Comparison of ENCODE assay signal across 8 mouse cellular contexts in the genomic region with DNA sequence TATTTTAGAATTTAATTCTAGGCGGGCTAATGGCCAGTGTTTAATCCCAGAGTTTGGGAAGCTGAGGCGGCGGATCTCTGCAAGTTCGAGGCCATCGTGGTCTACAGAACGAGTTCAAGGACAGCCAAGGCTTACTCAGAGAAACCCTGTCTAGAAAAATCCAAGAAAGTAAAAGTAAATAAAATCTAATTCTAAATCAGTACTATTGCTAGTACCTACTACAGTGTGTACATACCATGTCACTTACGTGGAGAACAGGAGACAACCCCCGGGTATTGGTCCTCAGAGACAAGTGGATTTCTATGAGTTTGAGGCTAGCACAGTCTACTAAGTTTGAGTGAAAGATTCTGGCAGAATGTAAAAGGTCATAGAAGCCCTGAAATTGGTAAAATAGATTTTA. TPM values are rescaled to one million over a fixed set of nuclear protein-coding genes. Genes with fewer than 3 reads are reported as not detected.
A peak's percentile ranks its signal among the peaks of the same experiment; 100 is the strongest.
DNase-seq lines count a peak whose midpoint lies in the region; ATAC-seq and TF ChIP-seq lines count a peak whose summit lies in the region.

No protein-coding gene starts in this region.

- peak overlapping the region; percentile 65 for H3K4me2 ChIP-seq in heart, embryonic 15.5 days
- peak overlapping the region; percentile 62 for H3K4me2 ChIP-seq in forebrain, postnatal 0 days (ENCODE audit: low read depth)

- peak overlapping the region; percentile 85 for H3K9ac ChIP-seq in heart, embryonic 15.5 days
- H3K9ac ChIP-seq in forebrain, postnatal 0 days: peak overlapping the region; percentile 79

- H3K79me2 ChIP-seq in macrophage (ENCODE audit: inconsistent target): peaks cover 44% of the 10 kb centered on the region

- H3K4me1 ChIP-seq in heart, embryonic 15.5 days (replicated peaks): peaks cover 14% of the 10 kb centered on the region
- peaks cover 14% of the 10 kb centered on the region for H3K4me1 ChIP-seq in G1E (ENCODE audit: insufficient read depth, low read depth, low read length)
- peaks cover 12% of the 10 kb centered on the region for H3K4me1 ChIP-seq in forebrain, postnatal 0 days (ENCODE audit: insufficient read depth)

- peak overlapping the region; percentile 86 for H3K27ac ChIP-seq in heart, embryonic 15.5 days
- peak overlapping the region; percentile 96 for H3K27ac ChIP-seq in forebrain, postnatal 0 days (ENCODE audit: low read depth, low read length)
- H3K27ac ChIP-seq in macrophage: peak overlapping the region; percentile 69

- no peak for TF ChIP-seq CTCF in G1E (IDR thresholded peaks at IDR 0.05; ENCODE audit: low read depth, low read length)
- no peak for TF ChIP-seq CTCF in forebrain, postnatal 0 days (IDR thresholded peaks at IDR 0.05; ENCODE audit: low read depth)

- no peak for ATAC-seq in heart, embryonic 15.5 days (replicated peaks; ENCODE audit: insufficient number of reproducible peaks, insufficient read depth, low FRiP score, low read depth)
- ATAC-seq in G1E (ENCODE audit: extremely low read depth, insufficient number of reproducible peaks, low FRiP score, poor library complexity, severe bottlenecking): no peak
- no peak for ATAC-seq in forebrain, postnatal 0 days
- no peak for ATAC-seq in megakaryocyte-erythroid progenitor cell, adult 5-6 weeks (replicated peaks; ENCODE audit: low FRiP score, low TSS enrichment, poor library complexity, severe bottlenecking)
- no peak for ATAC-seq in megakaryocyte progenitor cell, adult 5-6 weeks (replicated peaks; ENCODE audit: poor library complexity)

- H3K9me3 ChIP-seq in heart, embryonic 15.5 days (replicated peaks): no peaks in the 10 kb centered on the region
- H3K9me3 ChIP-seq in G1E (replicated peaks): no peaks in the 10 kb centered on the region
- H3K9me3 ChIP-seq in forebrain, postnatal 0 days (ENCODE audit: low read length): no peaks in the 10 kb centered on the region

- 28% methylated on average over 8 of the region's 8 CpGs for WGBS in heart, embryonic 15.5 days
- 34% methylated on average over 8 of the region's 8 CpGs for WGBS in forebrain, postnatal 0 days
- WGBS in macrophage (ENCODE audit: missing documents): 40% methylated on average over 8 of the region's 8 CpGs

- no peak for DNase-seq in heart, adult 8-10 months (ENCODE audit: low spot score)
- no peak for DNase-seq in G1E (ENCODE audit: low spot score)
- DNase-seq in forebrain, postnatal 0 days: no peak
- DNase-seq in gastrocnemius, postnatal 25 days: no peak

- H3K36me3 ChIP-seq in heart, embryonic 15.5 days: peaks cover 16% of the 10 kb centered on the region
- H3K36me3 ChIP-seq in G1E (replicated peaks) (peaks cover 26% of the 10 kb centered on the region), macrophage (ENCODE audit: inconsistent target) (peaks cover 14% of the 10 kb centered on the region; the same call in 1 of the 2 replicates)
- peaks cover 10% of the 10 kb centered on the region for H3K36me3 ChIP-seq in forebrain, postnatal 0 days (ENCODE audit: insufficient read depth)

- H3K4me3 ChIP-seq in heart, embryonic 15.5 days: peak overlapping the region; percentile 78
- H3K4me3 ChIP-seq in G1E (ENCODE audit: low read depth, low read length) (peak overlapping the region; percentile 77), macrophage (ENCODE audit: inconsistent target) (peak overlapping the region; percentile 93)
- peak overlapping the region; percentile 80 for H3K4me3 ChIP-seq in forebrain, postnatal 0 days (ENCODE audit: low read depth, low read length)

- H3K27me3 ChIP-seq in heart, embryonic 15.5 days: no peaks in the 10 kb centered on the region
- H3K27me3 ChIP-seq in G1E (ENCODE audit: insufficient read depth, low read length): no peaks in the 10 kb centered on the region
- H3K27me3 ChIP-seq in forebrain, postnatal 0 days (ENCODE audit: insufficient read depth, low read length): no peaks in the 10 kb centered on the region

RNA-seq across cellular contexts. Expression of a gene that starts 0.5 kb away (rescaled TPM):
- 17.2 and 20.0 TPM in 2 replicates for polyA plus RNA-seq in heart, embryonic 15.5 days (2015; fragmentation: Nextera tagmentation; extraction: Ambion mirVana)
- 10 to 100 TPM in 3 of 4 experiments, 1 to 10 TPM in 1; 9.7 to 12.9 (median 11.9) TPM for total RNA-seq in heart, adult 8-10 months (2022)
- total RNA-seq in G1E (2014; fragmentation: Nextera tagmentation): 28.4 and 35.4 TPM in 2 replicates
- 38.6 and 43.8 TPM in 2 replicates for total RNA-seq in G1E (2017)
- polyA plus RNA-seq in G1E (2012): 13.6 and 15.4 TPM in 2 replicates
- total RNA-seq in forebrain, postnatal 0 days (2014; rRNA removed): 16.1 and 20.5 TPM in 2 replicates
- polyA plus RNA-seq in forebrain, postnatal 0 days (2015; fragmentation: Nextera tagmentation; extraction: Ambion mirVana): 16.8 and 19.3 TPM in 2 replicates
- 10 to 100 TPM in 7 of 26 experiments, 1 to 10 TPM in 19; 1.2 to 17.7 (median 5.6) TPM for total RNA-seq in macrophage (2018; cell fraction: chromatin; rRNA removed)
- 10 to 100 TPM in 14 of 26 experiments, 1 to 10 TPM in 12; 4.6 to 15.8 (median 11.6) TPM for total RNA-seq in macrophage (2018; cell fraction: cytosol; rRNA removed)
- 10 to 100 TPM in 8 of 26 experiments, 1 to 10 TPM in 18; 2.3 to 24.0 (median 6.9) TPM for total RNA-seq in macrophage (2018; cell fraction: nucleus; rRNA removed)
- polyA plus RNA-seq in macrophage (2018): 10.5 to 28.3 TPM (median 22.9 TPM) in 3 replicates
- total RNA-seq in megakaryocyte-erythroid progenitor cell, adult 5-6 weeks (2014; fragmentation: Nextera tagmentation): 33.1 and 34.0 TPM in 2 replicates
- 58.8 and 78.1 TPM in 2 replicates for total RNA-seq in megakaryocyte-erythroid progenitor cell, adult 5-6 weeks (2017)
- 35.8 and 37.3 TPM in 2 replicates for total RNA-seq in megakaryocyte progenitor cell, adult 5-6 weeks (2015)
- 36.1 and 44.1 TPM in 2 replicates for total RNA-seq in megakaryocyte progenitor cell, adult 5-6 weeks (2017)
- total RNA-seq in gastrocnemius, postnatal 25 days (2021): 1 to 10 TPM; 7.7 to 9.3 TPM

RNA-seq across cellular contexts. Expression of a gene that starts 8.6 kb away (rescaled TPM):
- polyA plus RNA-seq in heart, embryonic 15.5 days (2015; fragmentation: Nextera tagmentation; extraction: Ambion mirVana): 140 and 148 TPM in 2 replicates
- 10 to 100 TPM; 46.3 to 56.5 (median 47.5) TPM for total RNA-seq in heart, adult 8-10 months (2022)
- total RNA-seq in G1E (2014; fragmentation: Nextera tagmentation): 176 and 198 TPM in 2 replicates
- 106 and 113 TPM in 2 replicates for total RNA-seq in G1E (2017)
- polyA plus RNA-seq in G1E (2012): 30.9 and 31.6 TPM in 2 replicates
- total RNA-seq in forebrain, postnatal 0 days (2014; rRNA removed): 92.8 and 106 TPM in 2 replicates
- polyA plus RNA-seq in forebrain, postnatal 0 days (2015; fragmentation: Nextera tagmentation; extraction: Ambion mirVana): 231 and 236 TPM in 2 replicates
- 100 to 1,000 TPM in 22 of 26 experiments, 10 to 100 TPM in 4; 97.1 to 205 (median 135) TPM for total RNA-seq in macrophage (2018; cell fraction: chromatin; rRNA removed)
- total RNA-seq in macrophage (2018; cell fraction: cytosol; rRNA removed): 10 to 100 TPM; 57.6 to 79.0 (median 68.4) TPM
- 100 to 1,000 TPM in 20 of 26 experiments, 10 to 100 TPM in 6; 74.7 to 214 (median 138) TPM for total RNA-seq in macrophage (2018; cell fraction: nucleus; rRNA removed)
- 64.9 to 123 TPM (median 77.1 TPM) in 3 replicates for polyA plus RNA-seq in macrophage (2018)
- 124 TPM in 2 replicates for total RNA-seq in megakaryocyte-erythroid progenitor cell, adult 5-6 weeks (2014; fragmentation: Nextera tagmentation)
- 128 and 165 TPM in 2 replicates for total RNA-seq in megakaryocyte-erythroid progenitor cell, adult 5-6 weeks (2017)
- total RNA-seq in megakaryocyte progenitor cell, adult 5-6 weeks (2015): 99.7 and 101 TPM in 2 replicates
- total RNA-seq in megakaryocyte progenitor cell, adult 5-6 weeks (2017): 129 and 133 TPM in 2 replicates
- 10 to 100 TPM; 47.0 to 50.1 TPM for total RNA-seq in gastrocnemius, postnatal 25 days (2021)

RNA-seq across cellular contexts. Expression of a gene that starts 10.0 kb away (rescaled TPM):
- polyA plus RNA-seq in heart, embryonic 15.5 days (2015; fragmentation: Nextera tagmentation; extraction: Ambion mirVana): 17.2 and 18.6 TPM in 2 replicates
- 10 to 100 TPM; 14.2 to 18.6 (median 17.4) TPM for total RNA-seq in heart, adult 8-10 months (2022)
- 115 and 130 TPM in 2 replicates for total RNA-seq in G1E (2014; fragmentation: Nextera tagmentation)
- 29.4 and 37.4 TPM in 2 replicates for total RNA-seq in G1E (2017)
- 18.6 and 20.5 TPM in 2 replicates for polyA plus RNA-seq in G1E (2012)
- total RNA-seq in forebrain, postnatal 0 days (2014; rRNA removed): 28.9 and 35.0 TPM in 2 replicates
- polyA plus RNA-seq in forebrain, postnatal 0 days (2015; fragmentation: Nextera tagmentation; extraction: Ambion mirVana): 26.2 and 32.8 TPM in 2 replicates
- 100 to 1,000 TPM in 1 of 26 experiments, 10 to 100 TPM in 25; 10.4 to 111 (median 64.7) TPM for total RNA-seq in macrophage (2018; cell fraction: chromatin; rRNA removed)
- 10 to 100 TPM in 14 of 26 experiments, 1 to 10 TPM in 12; 4.4 to 14.9 (median 10.1) TPM for total RNA-seq in macrophage (2018; cell fraction: cytosol; rRNA removed)
- total RNA-seq in macrophage (2018; cell fraction: nucleus; rRNA removed): 10 to 100 TPM; 13.0 to 92.4 (median 42.9) TPM
- polyA plus RNA-seq in macrophage (2018): 7.1 to 11.8 TPM (median 7.4 TPM) in 3 replicates
- 51.8 and 77.3 TPM in 2 replicates for total RNA-seq in megakaryocyte-erythroid progenitor cell, adult 5-6 weeks (2014; fragmentation: Nextera tagmentation)
- total RNA-seq in megakaryocyte-erythroid progenitor cell, adult 5-6 weeks (2017): 27.9 and 55.7 TPM in 2 replicates
- 21.0 and 32.8 TPM in 2 replicates for total RNA-seq in megakaryocyte progenitor cell, adult 5-6 weeks (2015)
- 15.0 and 25.4 TPM in 2 replicates for total RNA-seq in megakaryocyte progenitor cell, adult 5-6 weeks (2017)
- total RNA-seq in gastrocnemius, postnatal 25 days (2021): 10 to 100 TPM; 11.5 to 12.9 TPM
